Mouse (Mus musculus): ENCODE measurements around the gene Hcrtr1. TPM values are rescaled to one million over a fixed set of nuclear protein-coding genes. Genes with fewer than 3 reads are reported as not detected.

The Hcrtr1 gene
- polyA plus RNA-seq, 1 experiment from 2014 or later, result 0.32 TPM

DNA sequence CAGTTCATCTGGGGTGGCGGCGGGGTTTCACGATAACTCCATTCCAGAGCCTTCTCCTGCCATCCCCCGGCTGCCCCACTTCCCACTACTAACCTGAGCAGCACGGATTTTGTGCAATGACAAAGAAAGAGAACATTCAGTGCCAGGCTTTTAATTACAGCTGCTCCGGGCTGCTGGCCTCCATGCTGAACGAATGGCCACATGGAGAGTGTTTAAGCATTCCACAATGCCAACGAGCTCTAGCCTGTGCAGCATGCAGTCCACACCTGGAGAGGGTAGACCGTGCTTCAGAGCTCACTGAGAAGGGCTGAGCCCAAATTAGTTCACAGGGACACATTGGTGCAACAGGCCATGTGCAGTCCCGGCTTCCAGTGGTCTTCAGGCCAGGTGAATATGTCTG lies 9.1 kb downstream of the Hcrtr1 start:
- peaks cover 52% of the 10 kb centered on the region for H3K4me1 ChIP-seq
- H3K27ac ChIP-seq, result no peak overlapping the region
- H3K27me3 ChIP-seq (ENCODE audit: poor library complexity, severe bottlenecking), result peaks cover 4% of the 10 kb centered on the region; the same call in 1 of the 2 replicates
- DNase-seq (ENCODE audit: extremely low spot score, low spot score), result no peak
- no peaks in the 10 kb centered on the region for H3K9me3 ChIP-seq
- peaks cover 32% of the 10 kb centered on the region for H3K36me3 ChIP-seq (replicated peaks)
- no peak overlapping the region for H3K4me3 ChIP-seq
- 85% methylated on average over 10 of the region's 10 CpGs for WGBS

DNA sequence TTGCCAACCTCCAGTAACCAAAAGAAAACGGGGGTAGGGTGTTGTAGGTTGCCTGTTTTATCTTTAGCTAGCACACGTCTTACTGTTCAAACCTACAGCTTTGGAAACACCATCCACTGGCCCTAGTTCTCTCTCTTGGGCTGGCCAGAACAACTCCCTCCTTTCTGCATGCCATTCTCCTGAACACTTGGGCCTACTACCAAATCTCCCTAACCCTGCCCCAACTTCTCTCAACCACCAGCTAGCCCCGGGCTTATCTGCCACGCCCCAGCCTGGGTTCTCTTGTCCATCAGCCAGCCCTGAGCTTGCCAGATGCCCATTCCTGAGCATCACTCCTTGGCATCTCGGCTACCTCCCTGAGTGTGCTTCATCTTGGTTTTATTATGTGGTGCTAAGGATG lies 10.3 kb downstream of the Hcrtr1 start:
- H3K9me3 ChIP-seq, result no peaks in the 10 kb centered on the region
- H3K4me3 ChIP-seq, result no peak overlapping the region
- peaks cover 4% of the 10 kb centered on the region; the same call in 1 of the 2 replicates for H3K27me3 ChIP-seq (ENCODE audit: poor library complexity, severe bottlenecking)
- peaks cover 42% of the 10 kb centered on the region for H3K4me1 ChIP-seq
- no peak for DNase-seq (ENCODE audit: extremely low spot score, low spot score)
- 81% methylated on average over 5 of the region's 5 CpGs for WGBS
- peaks cover 44% of the 10 kb centered on the region for H3K36me3 ChIP-seq (replicated peaks)
- H3K27ac ChIP-seq, result no peak overlapping the region

DNA sequence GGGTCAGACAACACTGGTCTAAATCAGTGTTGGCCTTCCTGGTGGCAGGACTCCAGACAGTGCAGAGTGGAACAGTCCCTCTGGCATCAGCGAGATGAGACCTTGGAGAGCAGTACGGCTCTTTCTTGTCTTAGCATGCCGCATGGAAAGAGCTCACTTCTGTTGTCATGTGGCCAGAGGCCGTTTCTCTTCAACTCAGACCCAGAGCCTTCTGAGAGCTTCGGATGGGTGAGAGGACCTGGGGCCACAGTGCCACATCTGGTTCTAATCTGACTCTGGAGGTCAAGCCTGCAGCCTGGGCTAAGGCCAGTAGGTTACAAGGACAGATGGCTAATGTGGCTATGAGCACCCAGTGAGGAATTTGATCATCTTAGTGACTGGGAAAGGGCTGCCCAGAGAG lies 13.2 kb downstream of the Hcrtr1 start:
- no peaks in the 10 kb centered on the region for H3K27me3 ChIP-seq (ENCODE audit: poor library complexity, severe bottlenecking)
- H3K9me3 ChIP-seq, result no peaks in the 10 kb centered on the region
- peaks cover 74% of the 10 kb centered on the region for H3K36me3 ChIP-seq (replicated peaks)
- no peak overlapping the region for H3K4me3 ChIP-seq
- 71% methylated on average over 5 of the region's 5 CpGs for WGBS
- H3K27ac ChIP-seq, result peak overlapping the region; percentile 48
- peaks cover 41% of the 10 kb centered on the region for H3K4me1 ChIP-seq
- no peak for DNase-seq (ENCODE audit: extremely low spot score, low spot score)

DNA sequence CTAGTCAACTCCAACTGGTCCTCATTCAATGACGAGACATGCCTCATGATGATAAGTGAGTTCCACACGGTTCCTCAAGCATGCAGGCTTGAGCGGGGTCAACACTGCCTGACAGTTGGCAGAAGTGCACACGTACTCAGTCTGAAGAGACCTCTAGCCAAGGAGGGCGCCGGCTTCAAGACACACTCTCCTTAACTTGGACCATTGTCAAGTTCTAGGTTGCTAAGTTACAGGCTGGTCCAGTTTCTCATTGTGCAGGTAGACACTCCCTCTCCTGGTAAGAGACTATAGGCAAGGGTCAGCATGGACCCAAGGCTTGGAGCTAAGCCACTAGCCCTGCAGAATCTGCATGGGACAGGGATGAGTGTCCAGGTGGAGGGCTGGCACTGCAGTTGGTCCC lies 14.0 kb downstream of the Hcrtr1 start:
- Histone ChIP-seq H3K4me3 (no peak overlapping the region), H3K27me3 (ENCODE audit: poor library complexity, severe bottlenecking) (no peaks in the 10 kb centered on the region), H3K4me1 (peaks cover 33% of the 10 kb centered on the region), H3K27ac (no peak overlapping the region), H3K36me3 (replicated peaks) (peaks cover 79% of the 10 kb centered on the region), H3K9me3 (no peaks in the 10 kb centered on the region)
- WGBS, result 92% methylated on average over 6 of the region's 6 CpGs
- DNase-seq (ENCODE audit: extremely low spot score, low spot score), result no peak

DNA sequence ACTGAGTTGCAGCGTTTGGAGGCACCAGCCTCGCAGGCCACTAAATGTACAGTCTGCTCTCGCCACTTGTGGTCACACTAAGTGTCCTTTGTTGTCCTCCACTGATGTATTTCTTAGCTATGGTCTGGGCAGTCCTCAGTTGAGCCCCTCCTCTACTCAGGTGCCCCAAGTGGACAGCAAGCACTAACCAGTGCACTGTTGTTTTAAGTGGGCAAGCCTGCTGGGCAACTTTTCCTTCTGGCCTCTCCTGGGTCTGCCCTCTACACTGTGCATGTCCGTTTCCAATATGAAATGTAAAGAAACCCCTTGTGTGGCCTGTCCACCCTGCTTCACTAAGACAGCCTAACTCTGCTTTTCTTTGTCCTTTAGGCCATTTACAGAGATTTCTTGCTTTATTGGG lies 15.0 kb downstream of the Hcrtr1 start:
- Histone ChIP-seq H3K27me3 (ENCODE audit: poor library complexity, severe bottlenecking) (no peaks in the 10 kb centered on the region), H3K4me3 (no peak overlapping the region), H3K36me3 (replicated peaks) (peaks cover 79% of the 10 kb centered on the region), H3K27ac (0 out of 2 replicates have a peak overlapping the region, but pooled peaks have one; percentile 8), H3K9me3 (no peaks in the 10 kb centered on the region), H3K4me1 (peaks cover 25% of the 10 kb centered on the region)
- WGBS, result 91% methylated on average over 4 of the region's 4 CpGs
- no peak for DNase-seq (ENCODE audit: extremely low spot score, low spot score)

DNA sequence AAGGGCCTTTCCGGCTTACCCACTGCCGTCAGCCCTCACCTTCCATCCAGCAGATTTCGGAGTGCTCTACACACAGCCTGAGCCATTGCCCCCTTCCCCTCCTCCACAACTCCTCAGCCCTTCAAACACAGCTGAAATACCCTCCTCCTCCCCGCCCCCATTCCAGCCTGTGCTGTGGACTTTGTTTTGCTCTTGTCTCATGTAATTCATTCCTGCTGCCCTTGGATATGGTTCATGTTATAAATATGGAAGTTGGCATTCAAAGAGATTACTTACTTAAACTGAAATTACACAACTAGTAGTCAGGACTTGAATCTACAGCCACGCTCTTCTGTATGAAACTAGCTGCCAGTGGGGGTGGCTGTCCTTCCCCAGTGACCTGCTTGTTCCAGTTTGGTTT lies 16.1 kb downstream of the Hcrtr1 start:
- Histone ChIP-seq H3K9me3 (no peaks in the 10 kb centered on the region), H3K36me3 (replicated peaks) (peaks cover 76% of the 10 kb centered on the region), H3K4me3 (no peak overlapping the region), H3K27ac (no peak overlapping the region), H3K27me3 (ENCODE audit: poor library complexity, severe bottlenecking) (no peaks in the 10 kb centered on the region), H3K4me1 (peaks cover 25% of the 10 kb centered on the region)
- 91% methylated on average over 5 of the region's 5 CpGs for WGBS
- DNase-seq (ENCODE audit: extremely low spot score, low spot score), result no peak

DNA sequence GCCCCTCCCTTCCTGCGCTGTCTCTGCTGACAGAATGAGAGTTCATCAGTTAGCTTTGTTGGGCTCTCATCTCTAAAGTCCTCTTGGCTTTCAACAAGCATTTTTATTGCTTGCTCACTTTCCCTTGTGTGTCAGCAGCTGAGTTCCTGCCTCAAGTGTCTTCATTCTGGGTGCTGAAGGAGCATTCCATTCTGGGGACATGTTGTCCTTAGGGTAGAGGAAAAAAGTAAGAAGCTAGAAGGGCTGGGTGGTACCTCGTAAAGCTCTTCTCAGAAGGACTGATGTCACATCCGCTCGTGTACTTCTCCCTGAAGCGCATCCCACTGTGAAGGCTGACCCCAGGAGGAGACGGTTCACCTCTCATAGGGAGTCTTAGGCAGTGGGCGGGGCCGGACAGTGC lies 17.6 kb downstream of the Hcrtr1 start:
- Histone ChIP-seq H3K4me1 (peaks cover 22% of the 10 kb centered on the region), H3K27me3 (ENCODE audit: poor library complexity, severe bottlenecking) (no peaks in the 10 kb centered on the region), H3K9me3 (no peaks in the 10 kb centered on the region), H3K4me3 (no peak overlapping the region), H3K27ac (no peak overlapping the region), H3K36me3 (replicated peaks) (peaks cover 61% of the 10 kb centered on the region)
- no peak for DNase-seq (ENCODE audit: extremely low spot score, low spot score)
- 71% methylated on average over 8 of the region's 8 CpGs for WGBS

DNA sequence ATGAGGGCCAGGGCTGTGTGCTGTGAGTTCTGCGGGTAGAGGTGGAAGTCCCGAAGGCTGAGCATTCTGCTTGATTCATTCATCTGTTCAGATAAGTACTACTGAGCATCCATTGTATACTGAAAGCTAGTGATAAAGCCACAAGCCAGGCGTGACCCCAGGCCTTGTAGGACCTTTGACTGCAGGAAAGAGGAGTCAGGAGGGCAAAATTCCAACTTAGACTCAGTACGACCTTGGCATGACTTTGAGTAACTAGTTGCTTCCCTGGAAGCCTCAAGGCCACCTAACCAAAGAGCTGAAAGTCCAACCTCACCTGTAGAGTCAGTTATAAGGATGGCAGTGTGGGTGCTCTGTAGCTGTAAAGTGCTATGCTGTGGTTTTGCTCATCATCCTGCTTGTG lies 18.4 kb downstream of the Hcrtr1 start:
- Histone ChIP-seq H3K4me3 (no peak overlapping the region), H3K36me3 (replicated peaks) (peaks cover 54% of the 10 kb centered on the region), H3K27me3 (ENCODE audit: poor library complexity, severe bottlenecking) (no peaks in the 10 kb centered on the region), H3K4me1 (peaks cover 13% of the 10 kb centered on the region), H3K27ac (no peak overlapping the region), H3K9me3 (no peaks in the 10 kb centered on the region)
- 82% methylated on average over 4 of the region's 4 CpGs for WGBS
- DNase-seq (ENCODE audit: extremely low spot score, low spot score), result no peak

DNA sequence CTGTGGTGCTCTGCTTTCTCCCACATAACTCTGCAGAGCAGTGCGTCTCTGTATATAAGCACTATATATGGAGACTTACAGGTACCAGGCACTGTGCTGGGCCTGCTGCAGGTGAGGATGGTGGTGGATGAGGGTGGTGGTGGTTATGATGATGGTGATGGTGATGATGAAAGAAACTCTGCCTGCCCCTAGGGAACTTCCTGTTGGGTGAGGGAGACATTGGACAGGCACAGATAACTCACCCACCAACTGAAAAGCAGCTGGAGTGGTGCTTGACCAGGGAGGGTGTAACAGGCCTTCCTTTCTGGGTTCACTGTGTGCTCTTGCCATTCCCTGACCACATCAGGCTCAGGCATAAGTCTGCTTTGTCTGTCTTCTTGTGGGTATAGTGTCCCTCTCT lies 26.4 kb downstream of the Hcrtr1 start:
- no peak overlapping the region for H3K27ac ChIP-seq

DNA sequence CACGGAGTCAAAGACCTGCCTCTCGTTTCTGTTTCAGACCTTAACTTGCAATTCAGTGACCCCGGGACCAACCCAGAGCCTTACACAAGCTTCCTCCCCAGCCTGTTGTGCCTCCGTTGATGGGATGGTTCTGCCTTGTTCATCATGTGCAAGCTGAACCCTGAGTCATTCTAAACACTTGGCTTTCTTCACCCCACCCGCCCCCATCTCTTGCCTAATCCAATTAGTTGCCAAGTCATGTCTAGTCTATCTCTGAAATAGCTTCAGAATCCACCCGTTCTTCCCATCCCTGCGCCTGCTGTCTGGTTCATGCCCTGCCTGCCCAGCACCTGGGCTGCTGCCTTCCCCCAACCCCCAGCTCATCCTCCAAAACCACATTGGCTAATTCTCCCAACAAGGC lies 26.9 kb downstream of the Hcrtr1 start:
- H3K4me3 ChIP-seq, result no peak overlapping the region
- no peaks in the 10 kb centered on the region for H3K9me3 ChIP-seq
- H3K36me3 ChIP-seq (replicated peaks), result peaks cover 15% of the 10 kb centered on the region; the same call in 1 of the 2 replicates
- no peak for DNase-seq (ENCODE audit: extremely low spot score, low spot score)
- WGBS, result 86% methylated on average over 7 of the region's 7 CpGs
- H3K27ac ChIP-seq, result no peak overlapping the region
- peaks cover 16% of the 10 kb centered on the region for H3K4me1 ChIP-seq
- no peaks in the 10 kb centered on the region for H3K27me3 ChIP-seq (ENCODE audit: poor library complexity, severe bottlenecking)

More for the DNA sequence above, 26.4 kb downstream of the Hcrtr1 start:
- H3K4me1 ChIP-seq, result peaks cover 16% of the 10 kb centered on the region
- H3K36me3 ChIP-seq (replicated peaks), result peaks cover 15% of the 10 kb centered on the region; the same call in 1 of the 2 replicates
- DNase-seq (ENCODE audit: extremely low spot score, low spot score), result no peak
- H3K27me3 ChIP-seq (ENCODE audit: poor library complexity, severe bottlenecking), result no peaks in the 10 kb centered on the region
- 100% methylated on average over 1 of the region's 1 CpGs for WGBS
- H3K4me3 ChIP-seq, result no peak overlapping the region
- no peaks in the 10 kb centered on the region for H3K9me3 ChIP-seq

DNA sequence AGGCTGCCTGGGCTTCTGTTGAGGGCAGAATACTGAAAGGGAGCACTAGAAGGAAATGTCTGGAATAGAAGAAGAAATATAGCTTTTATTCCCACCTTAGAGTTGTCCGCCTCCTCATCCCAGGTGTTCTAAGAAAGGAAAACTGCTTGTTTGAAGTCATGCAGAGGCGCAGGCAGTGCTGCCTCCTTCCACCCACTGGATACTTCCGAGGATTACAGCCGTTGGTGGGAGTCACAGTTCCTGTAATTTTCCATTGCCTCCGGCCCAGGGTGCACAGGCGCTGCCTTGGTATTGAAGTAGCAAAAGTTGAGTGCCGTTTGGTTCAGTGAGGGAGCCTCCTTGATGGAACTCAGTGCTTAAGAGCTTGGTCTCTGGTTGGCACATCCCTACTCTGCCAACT lies 29.1 kb downstream of the Hcrtr1 start:
- Histone ChIP-seq H3K36me3 (replicated peaks) (peaks cover 10% of the 10 kb centered on the region; the same call in 1 of the 2 replicates), H3K27me3 (ENCODE audit: poor library complexity, severe bottlenecking) (no peaks in the 10 kb centered on the region), H3K27ac (no peak overlapping the region), H3K4me3 (no peak overlapping the region), H3K9me3 (no peaks in the 10 kb centered on the region), H3K4me1 (peaks cover 19% of the 10 kb centered on the region)
- DNase-seq (ENCODE audit: extremely low spot score, low spot score), result no peak
- WGBS, result 86% methylated on average over 7 of the region's 7 CpGs

DNA sequence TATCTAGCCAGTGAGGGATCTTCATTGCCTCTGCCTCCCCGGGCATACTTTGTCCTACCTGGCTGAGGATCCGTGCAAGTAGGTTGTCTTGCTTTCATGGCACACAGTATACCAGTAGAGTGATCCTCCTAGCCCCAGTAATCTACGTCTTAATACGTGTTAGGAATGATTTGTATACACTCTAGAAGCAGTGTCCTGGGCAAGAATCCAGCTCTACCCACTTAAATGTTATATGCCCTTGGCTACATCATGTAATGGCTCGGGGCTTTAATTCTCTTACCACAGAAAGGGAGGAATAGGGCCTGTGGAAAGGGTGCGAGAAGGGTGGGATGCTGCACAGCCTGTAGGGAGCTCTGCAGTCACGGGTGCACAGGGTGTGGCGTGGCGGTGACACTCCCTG lies 29.5 kb downstream of the Hcrtr1 start:
- Histone ChIP-seq H3K27me3 (ENCODE audit: poor library complexity, severe bottlenecking) (no peaks in the 10 kb centered on the region), H3K27ac (no peak overlapping the region), H3K4me1 (peaks cover 19% of the 10 kb centered on the region), H3K36me3 (replicated peaks) (peaks cover 6% of the 10 kb centered on the region; the same call in 1 of the 2 replicates), H3K9me3 (no peaks in the 10 kb centered on the region), H3K4me3 (no peak overlapping the region)
- WGBS, result 93% methylated on average over 9 of the region's 9 CpGs
- no peak for DNase-seq (ENCODE audit: extremely low spot score, low spot score)

DNA sequence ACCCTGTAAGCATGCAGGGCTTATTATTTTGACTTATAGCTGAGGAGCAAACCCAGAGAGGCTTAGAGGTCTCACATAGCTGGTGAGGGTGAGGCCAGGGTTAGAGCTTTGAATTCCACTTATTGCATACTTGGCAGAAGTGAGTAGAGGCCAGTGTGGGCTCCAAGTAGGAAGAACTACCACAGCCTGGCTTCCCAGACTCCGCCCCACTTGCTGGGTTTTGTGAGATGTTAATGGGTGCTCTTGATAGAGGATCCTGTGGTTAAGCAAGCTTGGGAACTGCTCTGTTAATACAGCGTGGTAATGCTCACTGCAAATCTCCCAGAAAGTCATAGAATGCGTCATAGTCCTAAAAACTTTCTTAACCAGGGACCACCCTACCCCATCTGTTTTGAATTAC lies 30.2 kb downstream of the Hcrtr1 start:
- H3K4me3 ChIP-seq, result no peak overlapping the region

More for the DNA sequence above, 30.2 kb downstream of the Hcrtr1 start:
- Histone ChIP-seq H3K9me3 (no peaks in the 10 kb centered on the region; the same call in 1 of the 2 replicates), H3K27me3 (ENCODE audit: poor library complexity, severe bottlenecking) (no peaks in the 10 kb centered on the region), H3K27ac (no peak overlapping the region), H3K36me3 (replicated peaks) (peaks cover 6% of the 10 kb centered on the region; the same call in 1 of the 2 replicates), H3K4me1 (peaks cover 19% of the 10 kb centered on the region)
- DNase-seq (ENCODE audit: extremely low spot score, low spot score), result no peak
- 83% methylated on average over 3 of the region's 3 CpGs for WGBS
